Mouse (Mus musculus) frontal cortex, adult 2 months (tissue): ENCODE measurements around the gene Naa25. TPM values are rescaled to one million over a fixed set of nuclear protein-coding genes. Genes with fewer than 3 reads are reported as not detected.

Experiments used
- DNase-seq, 2 experiments: peaks; one replicate each; pipeline ENCODE4 v3.0.0; 2022; ENCODE audit warnings: low spot score in 1 of 2; ENCODE audit errors: extremely low spot score in 1 of 2
- polyA plus RNA-seq: library from polyadenylated mRNA; depleted of rRNA; stranded (reverse); fragments of >200 nt; gene quantifications from 2 replicates; pipeline ENCODE4 v1.2.3, GENCODE M21; 2012

Gene Naa25
- polyA plus RNA-seq, 1 experiment: 25.5 TPM

DNA sequence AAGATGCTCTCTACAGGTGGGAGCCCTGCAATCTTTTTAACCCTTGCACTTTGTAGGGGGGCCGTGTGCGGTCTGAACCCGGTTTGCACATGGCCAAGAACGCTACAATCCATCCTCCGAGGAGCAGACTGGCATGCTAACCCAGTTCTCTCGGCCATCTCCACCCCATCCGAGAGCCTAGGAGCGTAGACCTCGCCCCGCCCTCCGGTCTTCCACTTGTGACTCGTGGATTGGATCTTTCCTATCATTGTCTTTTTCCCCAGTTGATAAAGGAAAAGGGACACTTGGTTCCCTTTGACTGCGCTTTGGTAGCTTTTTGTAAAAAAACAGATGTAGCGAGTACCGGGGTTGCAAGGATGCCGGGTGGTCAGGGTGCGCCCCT lies 53.9 kb downstream of the Naa25 start, which contains the start of gene Tmem116:
TSS of gene Tmem116 (plus strand) at position 250 of the 382 bp plus-strand sequence.
- no peak for DNase-seq

DNA sequence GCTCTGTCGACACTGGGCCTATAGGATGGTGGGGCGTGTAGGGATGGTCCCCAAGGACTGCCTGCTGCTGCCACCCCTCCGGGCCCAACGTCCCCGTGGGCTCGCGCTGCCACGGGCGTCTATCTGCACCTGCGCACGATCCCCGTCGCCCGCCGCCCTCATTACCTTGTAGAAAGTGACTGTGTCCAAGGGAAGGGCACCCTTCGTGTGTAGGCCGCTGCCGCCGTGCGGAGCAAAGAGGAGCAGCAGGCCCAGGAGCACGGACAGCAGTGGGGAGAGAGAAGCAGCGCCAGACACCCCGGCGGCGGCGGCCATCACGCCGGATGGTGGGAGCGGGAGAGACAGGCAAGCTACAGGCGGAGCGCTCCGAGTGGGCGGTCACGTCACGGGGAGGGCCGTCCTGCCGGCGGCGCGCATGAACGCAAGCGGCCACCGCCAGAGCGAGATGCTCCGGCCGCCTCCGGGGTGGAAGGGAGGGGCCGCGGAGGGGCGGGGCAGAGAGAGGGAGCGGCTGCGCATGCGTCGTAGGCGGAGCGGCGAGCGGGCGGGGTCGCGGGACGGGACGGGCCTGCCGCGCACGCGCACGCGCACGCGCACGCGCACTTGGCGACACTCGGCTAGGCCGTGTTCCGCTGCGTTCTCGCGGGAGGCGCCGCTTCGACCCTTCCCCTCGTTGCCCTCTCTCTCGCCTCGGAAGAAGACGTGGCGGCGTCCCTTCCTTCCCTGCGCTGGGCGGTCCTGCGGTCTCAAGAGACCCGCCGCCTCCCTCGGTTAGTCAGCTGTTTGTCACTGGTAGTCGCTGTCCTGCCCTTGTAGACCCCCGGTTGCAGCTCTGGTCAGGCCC lies 54.5 kb downstream of the Naa25 start, which contains the start of gene Erp29:
TSS of gene Erp29 (minus strand) at position 481 of the 844 bp plus-strand sequence.
- DNase-seq: peak; percentile 95 to 98

DNA sequence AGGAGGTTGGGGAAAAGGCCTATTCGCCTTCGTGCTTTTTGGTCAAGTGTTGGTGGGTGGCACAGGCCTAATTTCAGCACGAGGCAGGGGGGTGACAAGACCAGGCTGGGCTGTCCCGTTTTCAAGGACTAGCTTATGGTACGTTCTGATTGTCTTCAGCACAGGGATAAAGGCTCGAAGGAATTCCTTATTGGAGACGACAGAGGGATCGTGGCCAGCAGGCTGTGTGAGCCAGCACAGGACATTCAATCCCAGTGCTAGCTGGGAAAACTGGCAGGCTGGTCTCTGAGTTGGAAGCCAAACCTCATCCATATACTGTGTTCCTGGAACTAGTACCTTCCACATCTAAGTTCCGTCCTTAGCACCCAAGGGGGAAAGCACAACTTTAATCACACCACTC lies 55.2 kb downstream of the Naa25 start:
- no peak for DNase-seq

DNA sequence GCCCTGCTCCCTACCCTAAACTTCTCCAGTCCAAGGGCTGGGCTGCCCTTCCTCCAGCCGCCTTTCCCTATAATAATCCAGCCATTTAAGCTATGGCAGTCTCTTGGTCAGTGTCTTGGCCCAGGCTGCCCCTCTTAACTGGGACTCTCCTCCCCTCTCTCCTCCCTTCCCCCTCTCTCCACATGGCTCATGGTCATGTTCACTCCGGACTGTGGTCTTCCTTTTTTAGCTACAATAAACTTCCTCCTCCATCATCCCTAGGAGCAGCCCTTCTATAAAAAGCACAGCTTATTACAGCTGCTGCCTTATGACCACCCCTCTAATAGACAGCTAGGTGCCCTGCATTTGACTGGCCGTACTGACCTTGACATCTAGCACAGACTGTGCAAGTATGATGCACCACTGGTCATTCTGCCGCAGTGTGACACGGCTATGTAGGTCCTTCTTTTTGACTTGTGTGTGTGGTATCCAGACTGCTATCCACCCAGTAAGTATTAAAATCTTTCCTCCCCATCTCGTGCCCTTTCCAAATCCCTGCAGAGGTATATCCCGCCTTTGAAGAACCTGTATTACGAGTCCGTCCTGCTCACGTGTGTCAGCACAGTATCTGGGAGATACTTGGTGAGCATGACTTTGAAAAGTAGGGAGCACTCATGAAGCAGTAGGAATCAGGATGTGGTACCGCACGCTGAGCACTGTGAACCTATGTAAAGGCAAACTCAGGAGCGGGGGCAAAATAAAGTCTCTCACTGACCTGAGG lies 56.2 kb downstream of the Naa25 start:
- no peak for DNase-seq

DNA sequence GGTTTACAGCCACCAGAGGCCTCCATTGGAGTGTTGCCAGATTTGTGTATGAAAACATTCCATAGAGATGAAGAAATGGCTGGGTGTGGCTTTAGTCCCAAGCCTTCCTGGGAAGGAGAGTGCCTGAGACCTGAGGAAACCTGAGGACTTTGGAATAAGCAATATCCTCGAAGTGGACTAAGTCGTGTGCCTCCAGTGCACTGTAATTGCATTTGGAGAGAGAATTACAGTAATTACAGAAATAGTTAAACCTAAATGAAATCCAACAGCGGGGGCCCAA lies 56.7 kb downstream of the Naa25 start:
- no peak for DNase-seq

DNA sequence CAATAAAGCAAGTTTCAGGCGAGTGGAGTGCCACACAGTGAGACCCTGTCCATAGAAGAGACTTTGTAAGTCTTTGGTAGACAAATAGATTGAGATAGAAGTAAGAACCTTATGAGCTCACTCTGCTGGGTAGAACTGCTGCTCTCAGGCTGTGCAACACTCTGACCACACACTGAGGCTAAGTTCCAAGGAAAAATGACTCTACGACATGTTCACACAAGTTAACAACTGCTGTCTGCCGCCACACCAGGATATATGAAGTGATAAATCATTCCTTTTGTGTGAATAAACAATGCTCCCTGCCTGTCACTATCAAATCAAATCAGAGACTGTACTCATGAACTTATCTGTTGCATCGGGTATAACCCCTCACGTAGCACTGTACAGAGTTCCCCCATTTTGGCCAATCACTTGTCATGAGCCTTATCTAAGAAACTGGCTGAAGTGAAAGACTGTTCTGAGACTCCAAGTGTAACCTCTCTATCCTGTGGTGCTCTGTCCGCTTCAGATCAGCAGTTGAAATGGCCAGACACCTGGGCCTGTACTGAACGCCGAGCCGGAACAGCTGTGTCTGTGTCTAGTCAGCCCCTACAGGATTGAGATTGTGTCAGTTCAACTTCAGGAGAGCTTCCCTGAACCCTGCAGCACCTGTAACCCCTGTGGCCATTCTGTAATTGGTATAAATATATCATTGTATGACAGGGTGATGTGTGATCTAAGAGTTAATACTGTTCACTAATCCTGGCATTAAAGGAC lies 58.0 kb downstream of the Naa25 start:
- DNase-seq: no peak

DNA sequence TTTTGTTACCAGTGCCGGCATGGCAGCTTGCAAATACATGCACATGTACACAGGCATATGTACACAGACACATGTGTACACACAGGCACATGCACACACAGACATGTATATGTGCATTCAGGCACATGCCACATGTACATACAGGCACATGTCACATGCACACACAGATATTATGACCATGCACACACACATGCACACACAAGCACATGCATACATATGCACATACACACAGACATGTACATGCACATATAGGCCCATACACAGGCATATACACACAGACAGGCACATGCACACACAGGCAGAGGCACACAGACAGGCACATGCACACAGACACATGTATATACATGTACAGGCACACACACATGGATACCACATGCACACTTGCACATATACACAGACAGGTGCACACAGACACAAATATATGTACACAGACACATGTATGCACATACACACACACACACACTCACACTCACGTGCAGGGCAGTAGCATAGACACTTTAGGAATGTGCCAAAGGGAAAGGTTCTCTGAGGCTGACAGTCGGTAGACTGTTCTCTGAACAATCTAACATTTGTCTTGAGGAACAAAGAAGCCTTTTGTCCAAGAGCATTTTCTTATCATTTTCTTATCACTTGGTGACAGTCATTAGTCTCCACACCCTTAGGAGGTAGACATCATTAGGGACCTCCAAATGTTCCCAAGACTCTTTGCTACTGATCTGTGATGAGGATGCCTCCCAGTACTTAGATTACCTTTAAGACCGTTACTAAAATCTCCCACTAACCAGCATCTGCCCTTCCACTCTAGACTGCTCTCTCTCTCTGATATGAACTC lies 63.8 kb downstream of the Naa25 start:
- DNase-seq: no peak

DNA sequence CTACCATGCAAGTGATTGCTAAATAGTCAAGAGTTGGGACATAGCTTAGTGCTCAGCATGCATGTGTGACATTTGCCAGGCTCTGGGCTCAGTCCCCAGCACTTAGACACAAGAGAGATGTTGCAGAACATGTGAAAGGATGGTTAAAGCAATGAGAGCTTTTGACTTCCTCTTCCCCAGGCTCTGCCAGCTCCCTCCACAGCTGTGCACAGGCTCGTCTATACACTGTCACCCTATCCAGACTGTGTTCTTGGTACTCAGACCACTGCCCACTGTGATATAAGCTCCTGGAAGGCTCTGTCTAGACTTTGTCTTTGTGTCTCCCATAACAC lies 64.4 kb downstream of the Naa25 start:
- DNase-seq: no peak

DNA sequence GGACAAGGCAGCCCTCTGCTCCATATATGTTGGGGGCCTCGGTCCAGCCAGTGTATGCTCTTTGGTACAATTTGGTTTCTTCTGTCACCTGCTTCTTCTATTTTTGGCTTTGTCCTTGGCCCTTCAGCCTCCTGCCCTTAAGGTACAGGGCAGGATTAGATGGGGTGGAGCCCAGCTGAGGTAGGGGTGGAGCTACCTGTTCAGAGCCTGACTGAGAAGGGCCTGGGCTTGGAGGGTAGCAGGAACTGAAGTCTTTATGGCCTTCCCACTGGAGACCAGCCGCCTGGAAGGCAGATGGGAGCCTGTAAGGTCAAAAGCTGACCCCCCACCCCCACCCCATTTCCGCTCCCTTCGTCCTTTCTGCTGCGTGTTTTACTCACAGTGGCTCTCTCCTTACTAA lies 65.2 kb downstream of the Naa25 start:
- DNase-seq: no peak

DNA sequence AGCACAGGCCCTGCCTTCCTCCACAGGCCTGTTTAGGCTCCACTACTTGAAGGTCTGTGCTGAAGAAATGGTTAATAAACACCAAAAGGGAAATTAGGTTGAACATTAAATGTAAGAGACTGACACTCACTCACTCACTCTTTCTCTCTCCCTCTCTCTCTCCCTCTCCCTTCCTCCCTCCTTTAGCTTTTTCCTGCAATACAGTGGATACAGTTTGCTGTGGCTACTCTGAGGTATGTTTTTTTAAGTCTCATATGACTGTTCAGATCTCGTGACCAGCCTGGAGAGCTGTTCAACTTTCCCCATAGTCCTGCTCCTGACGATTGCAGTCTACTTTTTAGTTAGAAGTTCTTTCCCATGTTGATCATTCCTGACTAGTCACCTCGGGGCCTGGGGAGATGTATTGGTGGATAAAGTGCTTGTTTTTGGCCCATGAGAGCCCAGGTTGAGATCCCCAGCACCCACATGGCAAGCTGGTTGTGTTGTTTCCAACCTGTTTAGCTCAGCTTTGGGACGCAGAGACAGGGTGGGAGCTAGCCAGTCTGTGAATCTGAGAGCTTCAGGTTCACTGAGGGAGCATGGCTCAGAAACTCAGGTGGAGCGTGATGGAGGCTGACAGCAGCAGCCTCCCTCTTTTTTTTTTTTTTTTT lies 66.0 kb downstream of the Naa25 start:
- no peak for DNase-seq

DNA sequence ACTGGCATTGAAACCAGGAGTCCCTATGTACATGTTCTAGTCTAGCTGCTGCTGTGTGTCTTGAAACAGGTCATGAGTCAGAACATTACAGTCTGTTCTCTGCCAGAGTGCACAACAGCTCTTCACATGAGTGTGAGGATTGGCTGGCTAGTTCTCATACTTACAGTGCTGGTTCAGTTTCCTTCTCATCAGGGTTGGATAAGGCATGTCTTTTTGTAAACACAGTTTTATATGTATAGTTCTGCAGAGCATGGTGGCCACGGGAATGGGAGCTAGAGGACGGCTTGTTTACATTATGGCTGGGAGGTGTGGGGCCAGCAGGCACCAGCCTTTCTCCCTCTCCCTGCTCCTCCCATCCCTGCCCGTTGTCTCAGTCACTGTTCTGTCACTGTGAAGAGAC lies 71.8 kb downstream of the Naa25 start:
- DNase-seq: no peak

DNA sequence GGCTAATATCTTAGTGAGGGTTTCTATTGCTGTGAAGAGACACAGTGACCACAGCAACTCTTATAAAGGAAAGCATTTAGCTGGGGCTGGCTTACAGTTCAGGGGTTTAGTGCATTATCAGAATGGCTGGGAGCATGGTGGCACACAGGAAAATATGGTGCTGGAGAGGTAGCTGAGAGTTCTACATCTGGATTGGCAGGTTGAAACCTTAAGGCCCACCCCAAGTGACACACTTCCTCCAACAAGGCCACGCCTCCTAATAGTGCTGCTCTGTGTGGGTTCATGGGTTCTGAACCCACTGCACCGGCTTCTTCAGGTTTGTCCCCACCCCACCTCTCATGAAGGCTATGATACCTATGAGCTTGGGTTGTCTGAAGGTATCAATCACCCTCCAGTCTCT lies 74.7 kb downstream of the Naa25 start:
- no peak for DNase-seq

DNA sequence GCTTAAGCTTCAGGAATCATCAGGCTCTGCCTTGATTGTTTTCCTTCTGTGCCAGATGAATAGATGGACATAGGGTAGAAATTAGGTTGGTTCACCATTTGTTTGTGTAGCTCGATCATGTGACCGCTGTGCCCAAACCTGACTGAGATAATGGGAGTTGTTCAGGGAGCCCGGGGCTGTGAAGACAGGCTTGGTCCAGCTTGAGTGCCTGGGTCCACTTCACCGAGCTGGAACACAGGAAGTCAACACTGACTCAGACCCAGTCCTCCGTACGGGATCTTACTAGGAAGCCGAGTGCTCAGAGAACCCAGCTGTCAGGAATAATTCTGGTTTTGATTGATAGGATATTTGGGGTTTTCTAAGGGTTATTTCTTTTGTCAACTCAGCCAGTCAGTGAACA lies 76.9 kb downstream of the Naa25 start:
- no peak for DNase-seq

DNA sequence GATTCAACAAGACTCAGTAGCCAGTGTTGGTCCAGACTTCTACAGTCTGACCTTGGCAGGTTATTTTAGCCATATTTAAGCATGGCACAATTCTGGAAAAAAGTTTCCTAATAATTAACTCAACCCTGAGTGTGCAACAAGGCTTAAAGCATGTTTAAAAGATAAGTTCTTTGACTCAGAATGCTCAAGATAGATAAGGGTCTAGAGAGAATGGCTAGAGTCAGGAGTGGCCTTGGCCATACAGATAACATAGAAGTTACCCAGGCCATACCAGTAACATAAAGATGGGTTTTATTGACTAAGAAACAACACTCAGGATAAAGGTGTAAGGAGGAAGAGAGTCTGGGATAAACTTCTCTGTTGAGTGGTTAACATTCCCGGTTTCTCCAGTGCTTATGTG lies 78.3 kb downstream of the Naa25 start:
- DNase-seq: no peak

DNA sequence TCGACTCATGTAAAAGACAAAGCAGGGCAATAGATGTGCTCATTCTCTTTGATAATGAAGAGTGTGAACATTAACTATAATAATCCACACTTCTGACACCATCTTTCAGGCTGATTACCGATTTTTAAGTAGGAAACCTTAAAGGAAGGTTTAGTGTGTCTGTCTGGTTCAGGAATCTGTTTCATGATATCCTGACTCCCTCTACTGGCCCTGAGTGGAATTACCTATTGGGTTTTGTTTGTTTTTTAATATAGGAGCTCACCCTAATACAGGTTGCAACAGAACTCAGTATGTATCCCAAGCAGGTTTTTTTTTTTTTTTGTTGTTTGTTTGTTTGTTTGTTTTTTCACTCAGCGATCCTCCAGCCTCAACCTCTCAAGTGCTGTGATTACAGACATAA lies 79.9 kb downstream of the Naa25 start:
- DNase-seq: peak in 1 of 2 experiments; percentile 87

DNA sequence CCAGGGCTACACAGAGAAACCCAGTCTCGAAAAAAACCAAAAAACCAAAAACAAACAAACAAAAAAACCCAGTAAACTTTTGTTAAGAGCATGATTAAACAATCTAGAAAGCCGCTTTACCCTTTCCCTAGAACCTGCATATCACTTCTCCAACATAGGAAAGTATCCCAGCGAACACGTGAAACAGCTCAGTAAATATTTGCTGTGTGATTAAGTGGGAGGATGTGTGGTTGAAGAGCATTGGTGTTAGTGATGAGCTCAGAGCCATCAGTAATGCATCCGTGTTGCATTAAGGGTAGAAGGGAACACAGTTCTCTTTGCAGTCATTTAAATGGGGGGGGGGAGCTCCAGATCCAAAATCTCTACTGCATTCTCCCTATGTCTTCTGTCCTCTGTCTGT lies 87.1 kb downstream of the Naa25 start:
- DNase-seq: no peak

DNA sequence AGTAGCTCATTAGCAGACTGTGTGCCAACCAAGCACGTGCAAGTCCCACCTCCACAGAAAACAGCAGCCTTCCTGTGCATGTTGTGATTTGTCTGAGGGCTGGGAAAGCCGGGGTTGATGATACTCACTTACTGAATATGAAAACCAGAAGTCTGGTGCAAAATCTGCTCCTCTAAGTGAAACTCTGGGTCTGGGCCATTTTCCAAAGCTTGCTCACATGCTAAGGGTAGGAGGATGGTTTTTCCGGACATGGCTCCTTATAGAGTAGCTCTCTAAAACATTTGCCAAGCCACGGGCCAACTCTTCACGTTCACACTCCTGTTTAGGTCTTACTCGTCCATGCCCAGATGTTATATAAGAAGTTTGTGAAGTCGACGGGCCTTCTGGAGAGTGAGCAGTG lies 95.6 kb downstream of the Naa25 start:
- peak; percentile 71 to 87 for DNase-seq
